Mouse (Mus musculus): ENCODE measurements at regions not wholly inside any gene's neighbourhood (a gene's known extent, or its start where the extent isn't known, plus 50 kb on each side); places are given as distances from the start of the nearest gene placed in this dataset.
A peak's percentile ranks its signal among the peaks of the same experiment; 100 is the strongest.

DNA sequence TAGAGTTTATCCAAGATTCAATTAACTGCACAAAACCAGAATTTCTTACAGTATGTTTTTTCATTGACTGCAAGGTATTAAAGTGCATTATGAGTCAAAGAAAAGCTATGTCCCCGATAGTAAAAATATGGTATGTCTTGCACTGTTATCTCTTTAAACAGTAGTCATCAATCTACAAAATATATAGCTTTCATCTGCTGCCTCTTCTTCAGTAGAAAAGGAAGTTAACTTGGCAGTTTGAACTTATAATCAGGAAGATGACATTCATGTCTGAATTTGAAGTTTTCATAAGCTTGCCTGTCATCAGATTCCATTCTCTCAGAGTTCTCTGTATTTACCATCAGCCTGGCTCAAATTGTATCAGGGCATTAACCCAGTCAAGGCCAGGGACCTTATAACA is 122.7 kb upstream of the Fmo9 start:
- no peak for DNase-seq
- intact Hi-C loops (cut with DNase I): no loop called here

DNA sequence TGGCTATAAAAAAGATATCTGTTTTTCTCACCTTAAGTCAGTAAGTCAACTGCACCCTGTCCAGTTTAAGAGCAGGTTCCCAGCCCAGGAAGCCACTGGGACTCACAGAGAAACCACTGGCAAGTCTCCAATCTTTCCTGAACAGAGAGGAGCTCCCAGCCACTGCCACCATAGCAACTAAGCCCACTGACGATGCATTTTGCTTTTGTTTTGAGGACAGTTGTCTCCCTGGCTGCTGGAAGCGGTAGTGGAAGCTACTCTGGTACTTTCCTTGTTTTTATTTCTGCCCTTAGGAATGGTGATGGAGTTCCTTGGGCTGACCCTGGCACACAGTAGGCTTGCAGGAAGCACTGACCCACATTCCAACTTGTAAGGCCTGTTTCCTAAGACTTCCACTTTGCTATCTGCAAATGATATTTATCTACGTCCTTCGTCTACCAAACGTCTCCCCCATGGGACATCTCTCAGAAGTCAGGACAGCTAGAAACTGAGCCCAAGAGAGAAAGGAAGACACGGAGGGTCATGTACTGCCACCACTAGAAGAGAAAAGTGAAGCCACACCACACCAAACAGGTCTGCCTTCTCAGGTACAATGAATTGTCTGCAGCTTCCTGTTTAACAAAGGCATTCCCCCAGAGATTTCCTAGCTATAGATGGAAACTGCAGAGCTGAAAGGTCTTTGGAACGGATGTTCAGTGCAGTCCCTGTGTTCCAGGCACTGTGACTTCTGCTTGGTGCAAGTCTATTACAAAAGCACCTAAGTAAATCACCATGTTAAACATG is 125.7 kb upstream of the Fmo9 start:
- intact Hi-C loops (cut with DNase I): no loop called here
- DNase-seq: peak; percentile 10

GRCm38 (mm10) chr1:166811341-166812071 is 129.9 kb upstream of the Fmo9 start:
- DNase-seq: no peak
- intact Hi-C loops (cut with DNase I): no loop called here

- intact Hi-C loops (cut with DNase I): no loop called here
- no peak for DNase-seq
These were observed 130.4 kb upstream of the Fmo9 start for GRCm38 (mm10) chr1:166812072-166812461.

DNA sequence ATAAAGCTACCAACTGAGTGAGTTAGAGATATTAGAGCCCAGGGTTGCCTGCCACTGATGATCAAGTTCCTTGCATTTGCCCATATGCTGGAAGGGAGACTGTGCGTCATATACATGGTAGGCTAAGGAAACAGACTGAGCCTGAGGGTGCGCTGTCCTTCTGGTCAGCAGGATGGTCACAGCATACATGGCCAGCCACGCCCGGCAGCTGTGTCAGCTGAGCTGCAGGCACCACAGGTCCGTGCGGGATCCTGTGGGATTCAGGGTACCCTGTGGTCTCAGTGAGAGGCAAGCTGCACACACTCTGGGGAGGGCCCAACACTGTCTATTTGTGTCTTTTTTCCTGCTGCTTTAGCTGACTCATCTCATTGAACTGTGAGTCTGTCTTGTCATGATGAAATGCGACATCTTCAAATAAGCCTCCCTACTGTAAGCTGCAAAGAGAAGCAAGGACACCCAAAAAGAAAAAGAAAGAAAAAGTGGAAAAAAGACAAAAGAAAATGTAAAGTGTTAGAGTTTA is 131.3 kb upstream of the Fmo9 start:
- intact Hi-C loops (cut with DNase I): no loop called here
- DNase-seq: no peak

- no peak for DNase-seq
- intact Hi-C loops (cut with DNase I): no loop called here
These were observed 136.3 kb upstream of the Fmo9 start for GRCm38 (mm10) chr1:166817927-166818326.

DNA sequence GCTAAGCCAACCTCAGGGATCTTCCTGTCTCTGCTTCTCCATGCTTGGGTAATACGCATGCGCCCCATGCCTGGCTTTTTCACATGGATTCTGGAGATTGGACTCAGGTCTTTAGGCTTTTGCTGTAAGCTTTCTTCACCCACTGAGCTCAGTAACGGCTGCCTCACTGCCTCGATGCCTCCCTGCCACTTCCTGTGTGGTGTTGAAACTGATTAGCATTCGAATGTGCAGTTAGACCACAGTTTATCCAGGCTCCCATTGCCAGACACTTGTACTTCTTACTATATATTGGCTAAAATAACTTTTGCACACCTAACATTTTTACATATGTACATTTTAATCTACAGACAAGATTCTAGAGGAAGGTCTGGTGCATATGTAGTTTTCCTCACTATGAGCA is 137.0 kb upstream of the Fmo9 start:
- DNase-seq: no peak
- intact Hi-C loops (cut with DNase I): no loop called here

GRCm38 (mm10) chr1:166819420-166819819 is 137.8 kb upstream of the Fmo9 start:
- no peak for DNase-seq
- intact Hi-C loops (cut with DNase I): no loop called here

DNA sequence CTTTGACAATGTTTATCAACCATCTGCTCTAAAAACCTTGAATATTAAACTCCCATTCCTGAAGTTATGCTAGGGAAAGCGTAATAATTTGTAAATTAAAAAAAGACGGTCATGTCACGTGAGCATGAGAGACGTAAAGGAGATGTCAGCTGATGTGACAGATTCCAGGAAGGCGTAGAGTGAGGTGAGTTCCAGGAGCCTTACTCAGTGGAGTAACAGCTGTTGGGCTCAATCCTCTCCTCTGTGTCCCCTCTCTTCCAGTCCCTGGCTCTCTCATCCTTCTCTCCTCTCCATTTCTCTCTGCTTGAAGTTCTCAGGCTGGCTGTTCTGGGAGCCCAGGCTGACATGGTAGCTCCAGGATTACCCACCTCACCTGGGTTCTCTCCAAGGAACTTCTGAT is 138.4 kb upstream of the Fmo9 start:
- intact Hi-C loops (cut with DNase I): no loop called here
- no peak for DNase-seq

DNA sequence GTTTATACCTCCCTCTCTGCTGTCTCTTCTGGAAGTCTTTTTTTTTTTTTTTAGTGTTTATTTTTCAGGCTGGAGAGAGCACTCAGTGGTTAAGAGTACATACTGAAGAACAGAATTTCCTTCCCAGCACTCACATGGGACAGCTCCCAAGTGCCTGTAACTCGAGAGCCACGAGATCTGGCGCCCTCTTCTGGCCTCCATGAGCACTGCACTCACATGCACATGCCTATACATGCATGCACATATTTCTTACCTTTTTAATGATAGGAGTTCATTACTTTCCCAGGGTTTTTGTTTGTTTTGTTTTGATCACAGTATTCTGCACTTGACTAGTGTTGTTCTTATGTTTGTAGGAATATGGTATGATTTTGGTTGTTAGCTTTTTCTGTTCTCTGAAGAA is 139.5 kb upstream of the Fmo9 start:
- intact Hi-C loops (cut with DNase I): no loop called here
- no peak for DNase-seq

GRCm38 (mm10) chr1:166837299-166837698 is 155.7 kb upstream of the Fmo9 start:
- no peak for DNase-seq
- intact Hi-C loops (cut with DNase I): no loop called here

GRCm38 (mm10) chr1:166839833-166840232 is 158.2 kb upstream of the Fmo9 start:
- no peak for DNase-seq
- intact Hi-C loops (cut with DNase I): no loop called here

- DNase-seq: peak; percentile 67
- intact Hi-C loops (cut with DNase I): no loop called here
These were observed 157.8 kb upstream of the Fam78b start for GRCm38 (mm10) chr1:166843397-166843877.

- intact Hi-C loops (cut with DNase I): no loop called here
These were observed 154.7 kb upstream of the Fam78b start for GRCm38 (mm10) chr1:166846566-166846965.

GRCm38 (mm10) chr1:166847233-166847632 is 154.0 kb upstream of the Fam78b start:
- intact Hi-C loops (cut with DNase I): no loop called here
- no peak for DNase-seq

More at GRCm38 (mm10) chr1:166846566-166846965, 154.7 kb upstream of the Fam78b start:
- DNase-seq: peak; percentile 14

GRCm38 (mm10) chr1:166848015-166848535 is 153.1 kb upstream of the Fam78b start:
- intact Hi-C loops (cut with DNase I): no loop called here

GRCm38 (mm10) chr1:166855988-166856387 is 145.2 kb upstream of the Fam78b start:
- no peak for DNase-seq
- intact Hi-C loops (cut with DNase I): no loop called here

More at GRCm38 (mm10) chr1:166848015-166848535, 153.1 kb upstream of the Fam78b start:
- peak; percentile 58 for DNase-seq

DNA sequence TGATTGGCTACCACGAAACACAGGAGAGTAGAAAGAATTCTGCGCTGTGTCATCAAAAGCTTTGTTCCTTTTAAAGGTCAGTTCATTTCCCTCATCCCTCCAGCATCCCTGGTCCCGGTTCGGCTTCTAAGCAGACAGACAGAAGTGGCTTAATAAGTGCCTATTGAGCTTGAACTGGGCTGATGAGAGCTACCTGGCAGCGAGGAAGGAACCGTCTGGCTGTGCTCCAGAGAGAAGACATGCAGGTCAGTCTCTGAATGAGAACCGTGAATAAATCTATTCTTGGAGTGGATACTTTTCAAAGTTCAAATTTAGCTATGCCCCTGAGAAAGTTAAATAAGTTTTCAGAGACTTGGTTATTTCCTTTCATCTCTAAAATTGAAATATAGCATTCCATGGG is 135.0 kb upstream of the Fam78b start:
- intact Hi-C loops (cut with DNase I): no loop called here
- no peak for DNase-seq

- intact Hi-C loops (cut with DNase I): no loop called here
- DNase-seq: no peak
These were observed 130.0 kb upstream of the Fam78b start for GRCm38 (mm10) chr1:166871258-166871657.

DNA sequence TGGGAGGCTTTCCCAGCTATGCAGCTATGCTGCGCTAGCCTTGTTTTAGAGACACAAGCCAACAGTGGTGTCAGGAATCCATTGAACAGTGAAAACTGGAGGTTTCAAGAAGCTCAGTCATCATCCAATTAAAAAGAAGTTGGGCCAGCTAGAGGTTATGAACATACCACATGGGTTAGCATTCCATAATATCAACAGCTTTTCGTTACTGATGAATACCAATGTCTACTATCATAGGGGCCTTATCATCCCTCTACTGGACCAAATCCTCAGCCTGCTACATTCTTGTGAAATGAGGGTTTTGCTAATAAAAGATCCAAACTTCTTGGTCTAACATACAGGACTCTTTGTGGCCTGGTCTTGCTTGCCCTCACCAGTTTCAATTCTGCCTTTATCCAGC is 124.8 kb upstream of the Fam78b start:
- intact Hi-C loops (cut with DNase I): no loop called here
- DNase-seq: no peak

- no peak for DNase-seq
- intact Hi-C loops (cut with DNase I): no loop called here
These were observed 118.0 kb upstream of the Fam78b start for GRCm38 (mm10) chr1:166883215-166883614.

DNA sequence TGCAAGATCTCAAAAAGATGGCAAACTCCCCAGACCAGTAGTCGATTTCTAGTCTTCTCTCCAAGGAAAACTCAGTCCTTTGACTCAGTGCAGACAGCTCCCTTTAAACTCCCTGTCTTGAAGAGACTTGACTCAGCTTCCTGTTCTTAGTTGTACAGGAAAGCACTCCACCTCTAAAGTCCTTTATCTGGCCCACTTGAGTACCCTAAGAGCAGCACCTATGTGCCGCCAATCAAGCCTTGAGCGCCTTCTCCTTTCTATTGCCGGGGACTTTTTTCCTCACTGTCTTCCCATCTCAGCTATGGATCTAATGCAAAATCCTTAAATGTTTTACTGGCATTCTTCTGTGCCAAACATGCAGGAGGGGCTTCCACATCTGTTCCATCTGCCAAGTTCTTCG is 105.3 kb upstream of the Fam78b start:
- no peak for DNase-seq
- intact Hi-C loops (cut with DNase I): no loop called here
